ENCODE assay signal across 23 mouse cellular contexts in genomic region chr1:155805607-155806006, GRCm38 (mm10). TPM values are rescaled to one million over a fixed set of nuclear protein-coding genes. Genes with fewer than 3 reads are reported as not detected.
A peak's percentile ranks its signal among the peaks of the same experiment; 100 is the strongest.
DNase-seq lines count a peak whose midpoint lies in the region; ATAC-seq and TF ChIP-seq lines count a peak whose summit lies in the region.
"Had no signal": no experiment of that assay in that cellular context is flagged by ENCODE, and none has a peak within 500 bp of the region (broad histone marks: within the 10 kb centered on the region; RNA-seq: fewer than 3 reads in every experiment).

No protein-coding gene starts in this region.

- TF ChIP-seq CTCF in heart, adult 2 months (IDR thresholded peaks at IDR 0.05), result no peak

- peak in 1 of 2 experiments; percentile 14 for DNase-seq in heart, adult 2 months
- peak; percentile 14 to 56 for DNase-seq in kidney, postnatal 36 days
- DNase-seq in kidney, postnatal 10 days, result no peak
- peak; percentile 33 for DNase-seq in adrenal gland, adult 8-10 months
- peak; percentile 41 to 55 for DNase-seq in adrenal gland, postnatal 36 days
- DNase-seq: cerebellum, adult 11 months; cerebellum, postnatal 36 days; layer of hippocampus, adult 9-11 months; right cerebral cortex, adult 18-20 months; spleen, adult 18-20 months; thymus, postnatal 25 days had no signal

- H3K9me3 ChIP-seq in heart, embryonic 12.5 days (replicated peaks), result no peaks in the 10 kb centered on the region
- H3K9me3 ChIP-seq in hindbrain, embryonic 12.5 days (replicated peaks), result no peaks in the 10 kb centered on the region
- H3K9me3 ChIP-seq: embryonic facial prominence, embryonic 10.5 days; forebrain, embryonic 15.5 days; midbrain, embryonic 13.5 days; stomach, embryonic 15.5 days had no signal

- peak overlapping the region; percentile 53 for H3K27ac ChIP-seq in heart, adult 2 months
- H3K27ac ChIP-seq in heart, embryonic 12.5 days (ENCODE audit: poor library complexity, severe bottlenecking), result no peak overlapping the region
- H3K27ac ChIP-seq in hindbrain, embryonic 12.5 days, result no peak overlapping the region
- H3K27ac ChIP-seq: embryonic facial prominence, embryonic 10.5 days; forebrain, embryonic 15.5 days; hindbrain, embryonic 14.5 days; midbrain, embryonic 13.5 days; stomach, embryonic 15.5 days had no signal

- no peak for ATAC-seq in heart, embryonic 12.5 days (ENCODE audit: insufficient number of reproducible peaks, low FRiP score)
- ATAC-seq in hindbrain, embryonic 12.5 days (ENCODE audit: low FRiP score), result no peak
- ATAC-seq: forebrain, embryonic 15.5 days; midbrain, embryonic 13.5 days had no signal

- no peaks in the 10 kb centered on the region; the same call in 1 of the 2 replicates for H3K36me3 ChIP-seq in heart, adult 2 months (ENCODE audit: control insufficient read depth, insufficient read depth, low read length)
- H3K36me3 ChIP-seq in heart, embryonic 12.5 days, result peaks cover 30% of the 10 kb centered on the region
- H3K36me3 ChIP-seq in hindbrain, embryonic 12.5 days, result peaks cover 14% of the 10 kb centered on the region; the same call in 1 of the 2 replicates

- peak; percentile 82 for TF ChIP-seq EP300 in heart, adult 2 months (IDR thresholded peaks at IDR 0.05; ENCODE audit: insufficient read depth, low read depth, low read length)

- H3K79me2 ChIP-seq in heart, adult 2 months (replicated peaks; ENCODE audit: control insufficient read depth, insufficient read depth, low read length), result 0 out of 2 replicates have a peak, but pooled peaks cover 2% of the 10 kb centered on the region

- peaks cover 7% of the 10 kb centered on the region for H3K4me1 ChIP-seq in heart, adult 2 months (ENCODE audit: control insufficient read depth, insufficient read depth, low read length)
- peaks cover 13% of the 10 kb centered on the region for H3K4me1 ChIP-seq in heart, embryonic 12.5 days (replicated peaks)
- peaks cover 8% of the 10 kb centered on the region for H3K4me1 ChIP-seq in hindbrain, embryonic 12.5 days

- 54% methylated on average over 9 of the region's 9 CpGs for WGBS in heart, adult 2 months
- WGBS in heart, embryonic 12.5 days, result 79% methylated on average over 9 of the region's 9 CpGs
- 93% methylated on average over 9 of the region's 9 CpGs for WGBS in hindbrain, embryonic 12.5 days

- intact Hi-C loops in heart, adult 2 months (cut with DNase I), result no loop called here

- no peak overlapping the region for H3K4me2 ChIP-seq in heart, embryonic 12.5 days
- no peak overlapping the region for H3K4me2 ChIP-seq in hindbrain, embryonic 12.5 days (replicated peaks)
- H3K4me2 ChIP-seq: forebrain, embryonic 15.5 days; hindbrain, embryonic 14.5 days; midbrain, embryonic 13.5 days; stomach, embryonic 15.5 days had no signal

- no peaks in the 10 kb centered on the region for H3K27me3 ChIP-seq in heart, adult 2 months (ENCODE audit: control insufficient read depth, insufficient read depth, low read length)
- H3K27me3 ChIP-seq in heart, embryonic 12.5 days (replicated peaks), result no peaks in the 10 kb centered on the region
- H3K27me3 ChIP-seq in hindbrain, embryonic 12.5 days, result no peaks in the 10 kb centered on the region
- H3K27me3 ChIP-seq: forebrain, embryonic 15.5 days; midbrain, embryonic 13.5 days; stomach, embryonic 15.5 days had no signal

- H3K4me3 ChIP-seq in heart, adult 2 months, result no peak overlapping the region
- H3K4me3 ChIP-seq in heart, embryonic 12.5 days, result no peak overlapping the region
- no peak overlapping the region for H3K4me3 ChIP-seq in hindbrain, embryonic 12.5 days
- H3K4me3 ChIP-seq: embryonic facial prominence, embryonic 10.5 days; erythroblast, embryonic 14.5 days; forebrain, embryonic 15.5 days; midbrain, embryonic 13.5 days; myocyte; stomach, embryonic 15.5 days had no signal

- TF ChIP-seq POLR2A in heart, adult 2 months (IDR thresholded peaks at IDR 0.05; ENCODE audit: insufficient read depth, low read depth, low read length), result no peak

- H3K9ac ChIP-seq in heart, adult 2 months (ENCODE audit: low read depth, low read length), result no peak overlapping the region
- no peak overlapping the region for H3K9ac ChIP-seq in heart, embryonic 12.5 days
- H3K9ac ChIP-seq in hindbrain, embryonic 12.5 days, result no peak overlapping the region
- H3K9ac ChIP-seq: forebrain, embryonic 15.5 days; hindbrain, embryonic 14.5 days; midbrain, embryonic 13.5 days; stomach, embryonic 15.5 days had no signal

RNA-seq across cellular contexts. Expression of gene Qsox1, which starts 7.1 kb away (rescaled TPM):
- 10 to 100 TPM; 33.3 to 35.9 TPM for total RNA-seq in heart, adult 2 months (2021)
- polyA plus RNA-seq in heart, adult 2 months (2012; rRNA removed), result 45.7 and 48.6 TPM in 2 replicates
- polyA plus RNA-seq in heart, embryonic 12.5 days (2016; fragmentation: Nextera tagmentation; extraction: Ambion mirVana), result 27.0 and 27.2 TPM in 2 replicates
- total RNA-seq in adrenal gland, adult 8-10 months (2022), result 10 to 100 TPM; 55.9 to 95.0 (median 70.2) TPM
- 10 to 100 TPM; 55.1 to 60.9 TPM for total RNA-seq in adrenal gland, postnatal 36 days (2021)
- polyA plus RNA-seq in hindbrain, embryonic 12.5 days (2016; fragmentation: Nextera tagmentation; extraction: Ambion mirVana), result 26.6 and 27.6 TPM in 2 replicates

RNA-seq across cellular contexts. Expression of gene Lhx4, which starts 54.1 kb away (rescaled TPM):
- not detected for total RNA-seq in heart, adult 2 months (2021)
- polyA plus RNA-seq in heart, adult 2 months (2012; rRNA removed), result not detected in 2 replicates
- not detected in 2 replicates for polyA plus RNA-seq in heart, embryonic 12.5 days (2016; fragmentation: Nextera tagmentation; extraction: Ambion mirVana)
- total RNA-seq in adrenal gland, adult 8-10 months (2022), result under 1 TPM in 2 of 4 experiments, not detected in 2; 0.03 to 0.12 TPM
- total RNA-seq in adrenal gland, postnatal 36 days (2021), result not detected
- 8.6 and 9.7 TPM in 2 replicates for polyA plus RNA-seq in hindbrain, embryonic 12.5 days (2016; fragmentation: Nextera tagmentation; extraction: Ambion mirVana)
- polyA plus RNA-seq: C2C12; erythroblast, embryonic 14.5 days; limb, embryonic 14.5 days; lung, embryonic 16.5 days had no signal
